ENCODE assay signal across 10 mouse cellular contexts in the genomic region with DNA sequence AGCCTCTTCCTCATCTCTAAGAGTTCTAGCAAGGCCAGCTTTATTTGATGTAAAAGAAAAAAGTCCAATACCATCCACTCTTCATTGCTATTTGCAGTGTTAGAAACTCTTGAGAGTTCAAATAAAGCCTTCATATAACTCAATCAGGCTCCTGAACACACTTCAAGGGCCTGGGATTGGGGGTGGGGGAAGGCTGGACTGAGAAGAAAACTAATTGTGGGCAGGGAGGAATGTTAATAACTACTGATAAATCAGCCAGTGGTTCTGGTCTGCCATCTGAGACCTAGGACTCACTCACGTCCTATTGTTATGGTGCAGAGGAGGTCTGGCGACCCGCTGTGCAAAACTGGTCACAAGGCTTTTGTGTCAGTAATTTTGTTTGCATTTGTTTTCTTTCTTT.
"Had no signal": no experiment of that assay in that cellular context is flagged by ENCODE, and none has a peak within 500 bp of the region (broad histone marks: within the 10 kb centered on the region; RNA-seq: fewer than 3 reads in every experiment).

No protein-coding gene starts in this region.

- ATAC-seq: liver, embryonic 12.5 days; midbrain, embryonic 16.5 days had no signal

- H3K9me3 ChIP-seq: limb, embryonic 15.5 days; liver, embryonic 12.5 days; lung, embryonic 15.5 days; midbrain, embryonic 12.5 days had no signal

- DNase-seq: kidney, postnatal 25 days; spleen, adult 18-20 months; thymus, adult 2 months; thymus, postnatal 25 days had no signal

- H3K4me3 ChIP-seq: left cerebral cortex, adult 2 months; limb, embryonic 15.5 days; liver, embryonic 12.5 days; lung, embryonic 15.5 days; midbrain, embryonic 12.5 days had no signal

- H3K9ac ChIP-seq: limb, embryonic 15.5 days; liver, embryonic 12.5 days; lung, embryonic 15.5 days; midbrain, embryonic 12.5 days had no signal

- H3K27ac ChIP-seq: left cerebral cortex, adult 2 months; limb, embryonic 15.5 days; liver, embryonic 12.5 days; lung, embryonic 15.5 days; midbrain, embryonic 12.5 days had no signal

- H3K27me3 ChIP-seq: limb, embryonic 15.5 days; liver, embryonic 12.5 days; lung, embryonic 15.5 days; midbrain, embryonic 12.5 days had no signal

- H3K36me3 ChIP-seq: limb, embryonic 15.5 days; liver, embryonic 12.5 days; lung, embryonic 15.5 days; midbrain, embryonic 12.5 days had no signal

- H3K4me2 ChIP-seq: limb, embryonic 15.5 days; liver, embryonic 12.5 days; lung, embryonic 15.5 days; midbrain, embryonic 12.5 days had no signal

- H3K4me1 ChIP-seq: limb, embryonic 15.5 days had no signal
